Mouse (Mus musculus): Measurements from ENCODE around the gene Ak7. TPM values are rescaled to one million over a fixed set of nuclear protein-coding genes. Genes with fewer than 3 reads are reported as not detected.

Ak7 gene
- 3.0 and 3.1 TPM in 2 replicates for polyA plus RNA-seq (2012; rRNA removed)

DNA sequence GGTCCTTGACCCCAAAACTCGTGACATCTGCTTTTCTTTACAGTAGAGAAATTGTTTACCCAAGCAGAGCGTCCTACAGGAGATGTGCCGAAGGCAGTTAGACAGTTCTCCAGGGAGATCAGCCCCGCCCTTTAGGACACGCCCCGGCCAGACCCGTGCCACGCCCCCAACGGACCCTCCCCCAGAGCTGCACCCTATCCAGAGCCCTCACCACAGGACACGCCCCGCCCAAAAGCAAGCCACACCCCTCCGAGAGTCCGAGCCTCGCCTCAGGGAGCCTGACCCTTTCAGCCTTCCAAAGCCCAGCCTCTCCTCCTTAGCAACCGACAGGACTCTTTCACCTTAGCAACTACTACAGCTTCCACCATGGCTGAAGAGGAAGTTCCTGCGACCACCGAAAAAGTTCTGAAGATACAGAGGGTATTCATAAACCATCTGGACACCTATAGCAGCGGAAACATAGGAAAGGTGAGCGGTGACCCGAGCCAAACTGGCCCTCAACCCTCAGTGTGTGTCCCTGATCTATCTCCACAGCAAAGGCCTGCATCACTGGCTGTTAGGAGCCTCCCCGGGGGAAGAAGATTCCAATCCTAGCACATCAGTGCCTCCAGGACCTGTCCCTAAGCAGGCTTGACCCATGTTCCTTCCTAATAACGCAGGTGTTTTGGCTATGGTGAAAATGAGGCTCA is at the start of gene Ak7:
Gene Ak7, plus strand, starts transcription at position 178 of the 689 bp plus-strand sequence.

GRCm38 (mm10) chr12:105683933-105684901 is 21.6 kb upstream of the Ak7 start, which contains the start of gene Gskip:
Gskip (plus strand) TSS chr12:105684829.

GRCm38 (mm10) chr12:105685001-105685691 is 20.6 kb upstream of the Ak7 start, which contains the start of gene Atg2b:
Atg2b (minus strand) TSS chr12:105685211.

DNA sequence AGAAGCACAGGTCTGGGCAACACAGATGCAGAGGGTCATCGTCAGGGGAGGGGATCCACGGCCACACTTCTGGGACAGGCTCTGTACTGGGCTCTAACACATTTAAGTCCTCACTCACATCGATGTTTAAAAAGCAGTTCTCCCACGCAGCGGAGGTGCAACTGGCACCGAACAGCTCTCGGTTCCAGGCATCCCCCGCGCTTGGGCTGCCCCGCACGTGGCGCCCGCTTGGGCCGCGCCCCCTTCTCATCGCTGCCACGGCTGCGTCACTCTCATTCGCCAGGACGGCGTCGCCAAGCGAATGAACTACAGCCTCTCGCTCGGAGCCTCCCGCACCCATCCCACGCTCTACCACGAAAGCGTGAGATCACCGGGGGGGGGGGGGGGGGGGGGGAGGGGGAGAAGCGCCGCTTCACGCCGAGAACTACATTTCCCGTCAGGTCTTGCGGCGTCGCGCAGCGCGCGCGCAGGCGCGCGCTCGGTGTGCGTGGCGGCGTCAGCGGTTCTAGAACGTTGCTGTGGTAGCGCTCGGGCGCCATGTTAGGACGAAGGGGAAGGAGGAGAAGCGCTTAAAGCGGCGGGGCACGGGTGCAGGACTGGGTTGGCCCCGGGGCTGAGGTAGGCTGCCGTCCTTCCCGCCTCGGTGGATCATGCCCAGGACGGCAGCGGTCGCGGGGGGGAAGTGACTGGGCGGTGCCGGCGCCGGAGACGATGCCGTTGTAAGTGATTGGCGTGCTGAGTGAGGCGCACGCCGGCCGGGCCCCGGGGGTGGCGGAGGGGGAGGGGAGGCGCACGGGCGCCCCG is 78.6 kb downstream of the Ak7 start, which contains the start of gene Papola:
Gene Papola, plus strand, starts transcription at position 499 of the 804 bp plus-strand sequence.

Other genes with a start within 250 kb of the Ak7 start
- 0.45 and 1.1 TPM in 2 replicates for gene Bdkrb2, start 142.8 kb upstream of the Ak7 start, polyA plus RNA-seq (2012; rRNA removed)
- gene Bdkrb1, start 102.9 kb upstream of the Ak7 start, polyA plus RNA-seq (2012; rRNA removed), result 0.05 and 0.06 TPM in 2 replicates
- 15.8 and 16.0 TPM in 2 replicates for gene Gskip, start 21.1 kb upstream of the Ak7 start, polyA plus RNA-seq (2012; rRNA removed)
- 31.4 and 32.0 TPM in 2 replicates for gene Atg2b, start 20.8 kb upstream of the Ak7 start, polyA plus RNA-seq (2012; rRNA removed)
- gene Papola, start 78.7 kb downstream of the Ak7 start, polyA plus RNA-seq (2012; rRNA removed), result 166 and 174 TPM in 2 replicates

All from central nervous system, embryonic 14 days (tissue).